Mouse (Mus musculus): ENCODE data around the gene Zfyve27. TPM values are rescaled to one million over a fixed set of nuclear protein-coding genes. Genes with fewer than 3 reads are reported as not detected.

Gene Zfyve27
- 56.3 TPM for polyA plus RNA-seq (2017; shearing (Covaris generic))

GRCm38 (mm10) chr19:42163764-42164163 is at the start of gene Zfyve27:
TSS of gene Zfyve27 (plus strand) at chr19:42163951.

GRCm38 (mm10) chr19:42128787-42129508 is 34.8 kb upstream of the Zfyve27 start, which contains the start of gene Avpi1:
TSS of gene Avpi1 (minus strand) at chr19:42129059.

GRCm38 (mm10) chr19:42147170-42147768 is 16.5 kb upstream of the Zfyve27 start, which contains the start of gene Marveld1:
TSS of gene Marveld1 (plus strand) at chr19:42147400.

GRCm38 (mm10) chr19:42201696-42202381 is 38.1 kb downstream of the Zfyve27 start, which contains the start of gene Sfrp5:
TSS of gene Sfrp5 (minus strand) at chr19:42202252.

Other genes with a start within 250 kb of the Zfyve27 start
- gene Exosc1, start 230.5 kb upstream of the Zfyve27 start, polyA plus RNA-seq (2017; shearing (Covaris generic)), result 64.2 TPM
- gene Zdhhc16, start 230.5 kb upstream of the Zfyve27 start, polyA plus RNA-seq (2017; shearing (Covaris generic)), result 35.3 TPM
- gene Mms19, start 182.8 kb upstream of the Zfyve27 start, polyA plus RNA-seq (2017; shearing (Covaris generic)), result 59.3 TPM
- 4.7 TPM for gene Ubtd1, start 182.2 kb upstream of the Zfyve27 start, polyA plus RNA-seq (2017; shearing (Covaris generic))
- gene Ankrd2, start 128.0 kb upstream of the Zfyve27 start, polyA plus RNA-seq (2017; shearing (Covaris generic)), result not detected
- gene Hoga1, start 118.3 kb upstream of the Zfyve27 start, polyA plus RNA-seq (2017; shearing (Covaris generic)), result 0.23 TPM
- gene 4933411K16Rik, start 111.7 kb upstream of the Zfyve27 start, polyA plus RNA-seq (2017; shearing (Covaris generic)), result not detected
- gene Morn4, start 77.6 kb upstream of the Zfyve27 start, polyA plus RNA-seq (2017; shearing (Covaris generic)), result 0.69 TPM
- gene Pi4k2a, start 73.5 kb upstream of the Zfyve27 start, polyA plus RNA-seq (2017; shearing (Covaris generic)), result 59.8 TPM
- 26.1 TPM for gene Avpi1, start 34.9 kb upstream of the Zfyve27 start, polyA plus RNA-seq (2017; shearing (Covaris generic))
- gene Marveld1, start 16.6 kb upstream of the Zfyve27 start, polyA plus RNA-seq (2017; shearing (Covaris generic)), result 15.8 TPM
- gene Sfrp5, start 38.3 kb downstream of the Zfyve27 start, polyA plus RNA-seq (2017; shearing (Covaris generic)), result not detected
- not detected for gene Golga7b, start 83.6 kb downstream of the Zfyve27 start, polyA plus RNA-seq (2017; shearing (Covaris generic))